Mouse (Mus musculus): Measurements from ENCODE around the gene Pspn.

Pspn gene

DNA sequence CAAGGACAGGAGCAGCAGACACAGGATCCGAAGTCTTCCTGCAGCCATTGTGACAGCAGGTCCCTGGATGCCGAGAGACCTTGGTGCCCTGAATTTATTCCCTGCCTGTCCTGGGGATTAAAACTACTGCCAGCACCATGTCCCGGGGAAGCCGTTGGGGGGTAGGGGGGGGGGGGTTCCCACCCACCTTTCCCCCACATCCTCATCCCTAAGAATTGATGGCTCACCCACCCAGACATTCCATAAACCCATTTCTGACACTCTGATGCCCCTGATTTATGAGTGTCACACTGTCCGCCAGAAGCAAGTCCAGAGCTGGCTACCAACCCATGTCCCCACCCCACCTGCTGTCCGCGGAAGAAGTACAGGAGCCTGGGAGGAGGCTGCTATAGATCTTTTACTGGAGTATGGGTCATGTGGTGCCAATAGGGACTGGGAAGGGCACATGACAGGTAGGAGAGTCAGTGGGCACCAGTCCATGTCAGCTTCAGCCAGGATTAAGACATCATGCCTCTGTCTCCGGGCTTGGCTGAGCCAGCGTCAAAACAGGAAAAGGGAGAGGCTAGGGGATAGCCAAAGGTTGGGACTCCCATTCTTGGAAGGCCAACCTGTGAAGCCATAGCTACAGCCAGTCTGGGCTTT, at the start of gene Pspn:
TSS of gene Pspn (minus strand) at position 51 of the 642 bp plus-strand sequence.
- no peak for DNase-seq (ENCODE audit: low spot score in 2 of 2)

GRCm38 (mm10) chr17:57048816-57049215, 49.0 kb upstream of the Pspn start:
- no peak for DNase-seq (ENCODE audit: low spot score in 2 of 2)

- no peak for DNase-seq (ENCODE audit: low spot score in 2 of 2)
Observed at GRCm38 (mm10) chr17:57047406-57047805, 47.6 kb upstream of the Pspn start.

DNA sequence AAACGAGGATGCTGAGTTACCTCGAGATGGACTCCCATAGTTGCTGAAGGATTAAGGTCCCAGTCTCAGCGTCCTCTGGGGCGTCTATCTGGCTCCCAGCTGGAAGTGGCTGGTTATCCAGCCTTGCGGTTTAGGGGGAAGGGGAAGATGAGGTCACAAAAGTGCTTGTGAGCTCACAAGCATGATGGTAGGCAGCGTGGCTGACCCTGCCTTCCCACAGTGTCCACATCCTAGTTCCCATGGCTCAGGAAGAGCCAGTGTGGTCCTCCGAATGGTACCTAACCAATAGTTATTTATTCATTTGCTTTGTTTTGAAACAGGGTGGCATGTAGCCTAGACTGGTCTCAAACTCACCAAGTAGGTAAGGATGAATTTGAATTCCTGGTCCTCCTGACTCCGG, 41.7 kb upstream of the Pspn start, which contains the start of gene Slc25a41:
TSS of gene Slc25a41 (minus strand) at position 101 of the 400 bp plus-strand sequence.
- DNase-seq (ENCODE audit: low spot score in 2 of 2), result no peak

DNA sequence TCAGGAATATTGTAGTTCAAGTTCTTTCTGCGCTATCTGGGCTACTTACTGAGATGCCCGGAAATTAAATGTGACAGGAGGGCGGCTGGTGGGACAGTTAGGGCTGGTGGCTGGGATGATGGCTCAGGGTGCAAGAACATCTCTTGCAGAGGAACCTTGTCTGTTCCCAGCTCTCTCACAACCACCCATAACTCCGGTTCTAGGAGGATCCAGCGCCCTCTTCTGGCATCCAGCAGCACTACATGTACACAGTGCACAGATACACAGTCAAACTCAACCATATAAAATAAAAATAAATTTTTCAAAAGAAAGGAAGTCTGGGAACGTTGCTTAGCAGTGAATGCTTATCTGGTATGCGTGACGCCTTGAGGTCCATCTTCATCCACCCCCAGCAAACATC, 39.2 kb upstream of the Pspn start:
- no peak for DNase-seq (ENCODE audit: low spot score in 2 of 2)

GRCm38 (mm10) chr17:57032854-57033253, 33.0 kb upstream of the Pspn start:
- no peak for DNase-seq (ENCODE audit: low spot score in 2 of 2)

- DNase-seq (ENCODE audit: low spot score in 2 of 2), result peak; percentile 100
Observed at GRCm38 (mm10) chr17:57031661-57032420, 32.0 kb upstream of the Pspn start.

DNA sequence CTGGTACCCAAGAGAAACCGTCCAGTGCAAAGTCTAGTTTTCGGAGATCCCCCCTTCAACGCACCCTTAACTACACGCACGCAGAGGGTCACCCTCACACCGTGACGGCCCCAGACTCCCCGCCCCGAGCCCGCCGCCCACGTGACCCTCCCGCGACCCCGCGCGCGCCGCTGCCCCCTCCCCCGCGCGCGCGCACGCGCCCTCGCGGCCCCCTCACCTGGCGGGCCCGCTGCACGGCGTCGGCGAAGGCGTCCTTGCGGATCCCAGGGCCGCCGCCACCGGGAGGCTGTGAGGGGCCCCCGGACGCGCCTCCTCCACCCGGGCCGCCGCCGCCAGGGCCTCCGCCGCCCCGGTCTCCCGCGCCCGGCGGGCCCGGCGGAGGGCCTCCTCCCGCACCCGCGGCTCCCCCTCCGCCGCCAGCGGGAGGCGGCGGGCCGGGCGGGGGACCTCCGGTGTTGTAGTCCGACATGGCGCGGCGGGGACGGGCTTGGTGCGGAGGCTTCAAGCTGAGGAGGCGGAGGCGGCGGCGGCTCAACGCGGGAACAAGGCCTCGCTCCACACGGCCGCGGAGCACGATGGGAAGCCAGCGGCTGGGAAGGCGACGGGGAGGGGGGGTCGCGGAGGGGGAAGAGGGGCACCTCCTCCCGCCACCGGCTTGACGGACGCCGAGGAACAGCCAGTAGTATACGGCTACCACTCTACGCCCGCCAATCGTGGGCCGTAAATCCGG, 31.3 kb upstream of the Pspn start, which contains the start of gene Khsrp:
TSS of gene Khsrp (minus strand) at position 592 of the 730 bp plus-strand sequence.
- DNase-seq (ENCODE audit: low spot score in 2 of 2), result peak in 1 of 2 experiments; percentile 46

- no peak for DNase-seq (ENCODE audit: low spot score in 2 of 2)
Observed at GRCm38 (mm10) chr17:57029691-57030090, 29.9 kb upstream of the Pspn start.

DNA sequence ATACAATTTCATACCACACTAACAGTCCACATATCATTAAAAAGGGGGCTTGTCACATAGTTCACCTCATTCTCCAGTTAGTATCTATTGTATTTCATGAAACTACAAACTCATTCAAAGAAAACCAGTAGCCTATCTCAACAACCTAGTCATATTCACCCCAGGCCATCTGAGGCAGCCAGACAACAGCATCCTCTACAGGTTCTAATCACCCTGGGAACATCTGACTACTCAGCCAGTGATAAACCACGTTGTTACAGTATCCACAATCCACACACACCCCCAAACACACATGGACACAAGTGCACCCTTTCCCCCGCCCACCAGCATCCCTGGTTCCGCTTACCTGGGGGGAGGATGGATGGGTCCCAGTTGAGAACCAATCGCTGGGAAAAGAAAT, 27.7 kb upstream of the Pspn start:
- no peak for DNase-seq (ENCODE audit: low spot score in 2 of 2)

- no peak for DNase-seq (ENCODE audit: low spot score in 2 of 2)
Observed at GRCm38 (mm10) chr17:57020960-57021359, 21.1 kb upstream of the Pspn start.

DNA sequence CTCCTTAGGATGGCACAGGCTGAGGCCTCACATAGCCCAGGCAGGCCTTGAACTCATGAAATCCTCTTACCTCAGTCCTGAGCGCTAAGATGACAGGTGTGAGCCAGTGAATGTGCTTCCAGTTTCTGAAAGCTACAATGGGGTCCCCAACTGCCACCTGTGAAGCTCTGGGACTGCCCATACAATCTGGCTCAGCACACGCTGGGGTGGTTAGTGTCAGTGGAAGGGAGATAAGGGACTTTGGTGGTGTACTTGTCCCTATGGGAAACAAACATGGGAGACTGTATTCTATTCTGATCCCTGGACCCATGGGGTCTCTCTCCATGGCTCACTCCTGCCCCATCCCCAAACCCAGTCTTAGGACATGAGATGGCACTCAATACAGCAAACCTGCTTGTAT, 19.9 kb upstream of the Pspn start:
- no peak for DNase-seq (ENCODE audit: low spot score in 2 of 2)

DNA sequence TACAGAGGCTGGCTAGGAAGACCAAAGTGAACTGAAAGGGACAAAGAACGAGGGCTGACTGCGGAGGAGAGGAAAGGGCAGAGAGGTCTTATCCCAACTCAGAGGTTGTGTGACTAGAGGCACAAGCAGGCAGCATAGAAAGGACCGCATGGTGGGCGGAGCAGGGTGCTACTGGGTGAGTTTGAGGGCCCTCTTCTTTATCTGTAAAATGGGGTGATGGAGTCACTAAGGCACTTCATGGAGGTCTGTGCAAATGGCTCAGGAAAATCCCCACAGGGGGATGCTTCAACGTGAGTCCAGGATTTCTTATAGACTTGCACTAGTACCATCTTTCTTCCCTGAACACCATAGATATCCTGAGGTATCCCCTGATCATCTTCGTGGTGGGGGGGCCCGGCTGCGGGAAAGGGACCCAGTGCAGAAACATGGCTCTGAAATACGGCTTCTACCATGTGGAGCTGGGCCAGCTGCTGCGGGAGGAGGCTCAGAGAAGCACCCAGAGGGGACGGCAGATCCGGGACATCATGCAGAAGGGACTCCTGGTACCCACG, 12.5 kb upstream of the Pspn start:
- no peak for DNase-seq (ENCODE audit: low spot score in 2 of 2)

GRCm38 (mm10) chr17:57011236-57012141, 11.7 kb upstream of the Pspn start, which contains the start of the genes Gtf2f1 and Gm17949:
Gtf2f1 (minus strand) TSS chr17:57011288.
Gm17949 (plus strand) TSS chr17:57011469.
- DNase-seq (ENCODE audit: low spot score in 2 of 2), result peak; percentile 94

- no peak for DNase-seq (ENCODE audit: low spot score in 2 of 2)
Observed at GRCm38 (mm10) chr17:57010911-57011235, 11.1 kb upstream of the Pspn start.

DNA sequence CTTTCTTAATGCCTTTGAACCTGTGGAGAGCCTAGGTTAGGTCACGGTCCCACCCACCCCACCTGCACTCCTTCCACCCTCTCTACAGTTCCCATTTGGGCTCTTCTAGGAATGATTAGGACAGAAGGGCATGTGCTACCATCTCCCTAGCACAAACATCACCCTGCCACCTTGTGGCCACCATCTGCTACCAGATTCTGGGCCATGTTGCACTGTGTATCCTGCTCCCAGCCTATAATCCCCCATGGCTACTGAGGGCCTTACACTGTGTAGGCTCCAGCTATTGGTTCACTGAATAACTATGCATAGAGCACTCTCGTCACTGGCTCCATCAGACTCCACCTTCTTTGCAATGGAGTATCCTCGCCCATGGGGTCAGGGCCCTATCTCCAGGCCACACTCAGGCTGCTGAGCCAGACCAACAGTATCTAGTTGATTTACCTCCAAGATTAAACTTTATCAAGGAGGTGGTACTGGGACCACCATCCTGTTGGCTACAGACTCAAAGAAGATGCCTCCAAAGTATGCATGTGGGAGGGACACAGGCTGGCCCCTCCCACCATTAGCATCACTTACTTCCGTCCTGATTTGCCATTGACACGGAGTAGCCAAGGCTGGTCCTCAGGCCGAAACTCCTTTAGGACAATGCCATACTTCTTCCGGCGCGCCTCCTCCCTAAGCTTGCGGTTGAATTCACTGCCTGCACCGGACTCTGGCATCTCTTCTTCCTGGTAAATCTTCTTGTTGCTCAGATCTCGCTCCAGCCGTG, 7.5 kb upstream of the Pspn start:
- DNase-seq (ENCODE audit: low spot score in 2 of 2), result no peak

GRCm38 (mm10) chr17:57003994-57004393, 4.2 kb upstream of the Pspn start:
- DNase-seq (ENCODE audit: low spot score in 2 of 2), result no peak

DNA sequence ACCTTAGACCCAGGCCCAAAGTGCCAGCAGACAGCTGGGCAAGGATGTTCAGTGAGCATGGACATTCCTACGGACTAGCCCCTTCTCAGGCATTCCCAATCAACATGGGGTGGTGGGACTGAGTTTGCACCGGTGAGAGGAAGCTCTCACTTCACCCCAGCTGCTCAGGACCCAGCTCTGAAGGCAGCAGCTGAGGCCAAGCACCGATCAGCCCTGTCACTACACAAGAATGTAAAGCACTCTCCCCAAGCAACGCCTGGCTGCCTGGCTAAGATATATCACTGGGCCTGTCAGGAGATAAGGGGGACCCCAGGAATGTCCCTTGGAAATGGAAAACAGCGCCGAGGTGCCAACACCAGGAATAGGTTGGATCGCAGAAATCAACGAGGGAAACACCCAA, 1.4 kb upstream of the Pspn start:
- no peak for DNase-seq (ENCODE audit: low spot score in 2 of 2)

DNA sequence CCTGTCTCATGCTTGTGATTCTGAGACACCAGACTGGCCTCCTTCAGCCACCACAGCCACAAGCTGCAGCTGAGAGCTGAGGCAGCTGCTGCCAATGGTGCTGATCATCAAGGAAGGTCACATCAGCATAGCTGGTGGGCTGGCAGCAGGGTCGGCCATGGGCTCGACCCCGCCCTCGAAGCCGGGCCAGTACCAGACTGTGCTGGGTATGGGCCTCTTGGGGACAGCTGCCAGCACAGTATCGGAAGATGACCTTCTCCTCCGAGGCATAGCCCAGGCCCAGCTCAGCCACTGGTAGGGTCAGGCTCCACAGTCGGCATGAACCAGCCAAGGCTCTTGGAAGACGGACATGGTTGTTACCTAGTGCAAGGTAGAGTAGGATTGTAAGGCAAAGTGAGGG, 404 bp downstream of the Pspn start:
- no peak for DNase-seq (ENCODE audit: low spot score in 2 of 2)

DNA sequence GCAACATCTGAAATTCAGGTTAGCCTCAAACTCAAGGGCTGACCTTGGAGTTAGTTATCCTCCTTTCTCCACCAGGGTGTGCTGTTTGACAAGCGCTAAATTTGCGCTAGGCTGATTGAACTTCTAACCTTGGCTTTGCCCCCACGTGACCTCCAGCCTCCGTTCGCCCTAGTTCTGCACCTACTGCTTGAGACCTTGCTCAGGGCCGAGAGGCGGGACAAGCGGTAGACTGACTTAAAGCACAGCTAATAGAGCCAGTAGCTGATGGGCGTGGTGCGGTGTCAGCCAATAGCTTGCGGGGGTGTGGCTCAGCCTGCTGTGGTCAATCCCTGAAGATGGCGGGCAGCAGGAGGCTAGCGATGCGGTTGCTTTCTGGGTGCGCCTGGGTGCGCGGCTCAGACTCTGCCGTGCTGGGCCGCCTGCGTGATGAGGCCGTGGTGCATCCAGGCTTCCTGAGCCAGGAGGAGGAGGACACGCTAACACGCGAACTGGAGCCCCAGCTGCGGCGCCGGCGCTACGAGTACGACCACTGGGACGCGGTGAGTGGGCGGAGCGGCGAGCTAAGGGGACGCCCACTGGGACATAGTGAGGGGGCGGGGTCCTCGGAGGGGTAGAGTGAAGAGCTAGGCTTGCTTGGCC, 2.7 kb downstream of the Pspn start, which contains the start of gene Alkbh7:
TSS of gene Alkbh7 (plus strand) at position 311 of the 639 bp plus-strand sequence.
- peak; percentile 94 to 95 for DNase-seq (ENCODE audit: low spot score in 2 of 2)
